Mouse (Mus musculus): Measurements from ENCODE around the gene Helt. TPM values are rescaled to one million over a fixed set of nuclear protein-coding genes. Genes with fewer than 3 reads are reported as not detected.

Helt gene
- polyA plus RNA-seq (2015; fragmentation: Nextera tagmentation; extraction: Ambion mirVana), result not detected in 2 replicates

GRCm38 (mm10) chr8:46294181-46294892 lies at the start of gene Helt:
Gene Helt, minus strand, starts transcription at chr8:46294671.

Other genes starting within 250 kb of the Helt start
- gene Cfap97, start 142.9 kb downstream of the Helt start, polyA plus RNA-seq (2015; fragmentation: Nextera tagmentation; extraction: Ambion mirVana), result 14.8 and 18.8 TPM in 2 replicates
- 5.0 and 5.4 TPM in 2 replicates for gene Snx25, start 142.5 kb downstream of the Helt start, polyA plus RNA-seq (2015; fragmentation: Nextera tagmentation; extraction: Ambion mirVana)
- gene Slc25a4, start 83.4 kb downstream of the Helt start, polyA plus RNA-seq (2015; fragmentation: Nextera tagmentation; extraction: Ambion mirVana), result 897 and 991 TPM in 2 replicates
- gene Acsl1, start 176.4 kb upstream of the Helt start, polyA plus RNA-seq (2015; fragmentation: Nextera tagmentation; extraction: Ambion mirVana), result 10.4 and 11.6 TPM in 2 replicates